Mouse (Mus musculus): ENCODE measurements around the gene Stxbp6.

- no peak for TF ChIP-seq POLR2A (IDR thresholded peaks at IDR 0.05; ENCODE audit: insufficient read depth, low read length)
- TF ChIP-seq CTCF (IDR thresholded peaks at IDR 0.05; ENCODE audit: low read depth, low read length): no peak
Measured at GRCm38 (mm10) chr12:44952072-44952471, 122.4 kb downstream of the Stxbp6 start.
